Mouse (Mus musculus) fat pad, adult 2 months (tissue): ENCODE measurements around the gene Grin1.
A peak's percentile ranks its signal among the peaks of the same experiment; 100 is the strongest.

Experiments used
- DNase-seq: peaks from one replicate; pipeline ENCODE4 v3.0.0-alpha.2; 2011; ENCODE audit warnings: low read depth, low spot score; ENCODE audit errors: extremely low read depth

Gene Grin1

GRCm38 (mm10) chr2:25318971-25319773 is at the start of gene Grin1:
Grin1 (minus strand) TSS chr2:25319187.
- no peak for DNase-seq

GRCm38 (mm10) chr2:25365091-25365761 is 46.2 kb upstream of the Grin1 start, which contains the start of gene Uap1l1:
Uap1l1 (minus strand) TSS chr2:25365682.
- DNase-seq, result no peak

- DNase-seq, result no peak
Measured at GRCm38 (mm10) chr2:25364761-25365090, 45.7 kb upstream of the Grin1 start.

GRCm38 (mm10) chr2:25364313-25364712 is 45.3 kb upstream of the Grin1 start:
- DNase-seq, result no peak

GRCm38 (mm10) chr2:25363478-25364178 is 44.6 kb upstream of the Grin1 start:
- no peak for DNase-seq

GRCm38 (mm10) chr2:25359848-25360247 is 40.9 kb upstream of the Grin1 start:
- no peak for DNase-seq

GRCm38 (mm10) chr2:25356208-25357079 is 37.5 kb upstream of the Grin1 start, which contains the start of gene Dpp7:
Dpp7 (minus strand) TSS chr2:25356359.
- DNase-seq, result no peak

GRCm38 (mm10) chr2:25355419-25356066 is 36.6 kb upstream of the Grin1 start:
- no peak for DNase-seq

GRCm38 (mm10) chr2:25354211-25354610 is 35.2 kb upstream of the Grin1 start:
- DNase-seq, result no peak

- no peak for DNase-seq
Measured at GRCm38 (mm10) chr2:25350701-25351100, 31.7 kb upstream of the Grin1 start.

GRCm38 (mm10) chr2:25349499-25349898 is 30.5 kb upstream of the Grin1 start:
- DNase-seq, result no peak

GRCm38 (mm10) chr2:25348162-25348561 is 29.2 kb upstream of the Grin1 start:
- no peak for DNase-seq

GRCm38 (mm10) chr2:25338303-25338702 is 19.3 kb upstream of the Grin1 start:
- DNase-seq, result no peak

- no peak for DNase-seq
Measured at GRCm38 (mm10) chr2:25333569-25333968, 14.6 kb upstream of the Grin1 start.

GRCm38 (mm10) chr2:25332286-25333160 is 13.5 kb upstream of the Grin1 start, which contains the start of gene Man1b1:
Man1b1 (plus strand) TSS chr2:25332338.
- peak; percentile 82 for DNase-seq

GRCm38 (mm10) chr2:25331470-25331869 is 12.5 kb upstream of the Grin1 start:
- no peak for DNase-seq

- no peak for DNase-seq
Measured at GRCm38 (mm10) chr2:25328440-25328839, 9.5 kb upstream of the Grin1 start.

GRCm38 (mm10) chr2:25326036-25326435 is 7.0 kb upstream of the Grin1 start:
- DNase-seq, result no peak

- DNase-seq, result no peak
Measured at GRCm38 (mm10) chr2:25320084-25320483, 1.1 kb upstream of the Grin1 start.
